Mouse (Mus musculus): ENCODE measurements around the gene Pbld1. TPM values are rescaled to one million over a fixed set of nuclear protein-coding genes. Genes with fewer than 3 reads are reported as not detected.
"Not testable (repeated sequence)": the region's sequence is repeated elsewhere in the genome, so short reads cannot be mapped to it uniquely, and the experiment has no call there.

Gene Pbld1
- polyA plus RNA-seq, 1 experiment = not detected

DNA sequence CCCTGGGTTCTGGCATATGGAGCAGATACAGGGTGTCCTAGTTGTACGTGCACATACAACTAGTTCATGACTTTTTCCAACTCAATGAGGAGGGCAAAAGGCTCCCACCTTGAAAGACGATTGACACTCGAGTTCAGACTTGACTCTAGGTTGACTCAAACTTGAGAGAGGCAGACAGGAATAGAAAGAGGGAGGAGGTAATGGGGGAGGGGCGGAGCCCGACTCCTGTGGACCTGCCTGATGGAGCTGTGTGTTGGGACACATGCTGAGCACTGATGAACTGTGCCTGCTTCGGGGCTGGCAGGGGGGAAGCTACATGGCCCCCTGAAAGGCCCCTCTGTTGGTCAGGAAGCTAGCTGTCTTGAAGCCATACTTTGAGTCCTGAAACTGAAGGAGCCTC, 7.0 kb upstream of the Pbld1 start:
- Histone ChIP-seq H3K9me3 (ENCODE audit: control insufficient read depth, low read length) (no peaks in the 10 kb centered on the region; the same call in 1 of the 2 replicates), H3K4me3 (replicated peaks) (no peak overlapping the region), H3K4me1 (ENCODE audit: control insufficient read depth) (no peaks in the 10 kb centered on the region), H3K36me3 (ENCODE audit: control insufficient read depth) (no peaks in the 10 kb centered on the region), H3K27me3 (ENCODE audit: control insufficient read depth) (no peaks in the 10 kb centered on the region)
- no peak for TF ChIP-seq GATA1 (IDR thresholded peaks at IDR 0.05; ENCODE audit: low read length)
- TF ChIP-seq TAL1 (IDR thresholded peaks at IDR 0.05; ENCODE audit: low read length) = no peak

DNA sequence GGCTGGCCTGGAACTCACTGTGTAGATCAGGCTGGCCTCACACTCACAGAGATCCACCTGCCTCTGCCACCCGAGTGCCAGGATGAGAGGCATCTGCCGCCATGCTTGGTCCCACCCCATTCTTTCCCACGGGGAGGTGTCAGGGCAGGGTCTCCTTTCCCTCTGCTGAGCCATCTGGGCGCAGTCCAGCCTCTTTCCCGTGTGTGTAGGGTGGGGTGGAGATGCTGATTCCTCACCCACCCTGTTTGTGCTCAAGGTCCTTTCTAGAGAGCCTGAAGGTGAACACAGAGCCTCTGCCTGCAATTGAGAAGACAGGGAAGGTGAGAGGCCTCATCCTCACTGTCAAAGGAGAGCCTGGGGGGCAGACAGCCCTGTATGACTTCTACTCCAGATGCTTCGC, 5.9 kb upstream of the Pbld1 start:
- H3K4me1 ChIP-seq (ENCODE audit: control insufficient read depth); H3K4me3 ChIP-seq (replicated peaks); H3K9me3 ChIP-seq (ENCODE audit: control insufficient read depth, low read length); H3K36me3 ChIP-seq (ENCODE audit: control insufficient read depth); H3K27me3 ChIP-seq (ENCODE audit: control insufficient read depth): not testable (repeated sequence)

DNA sequence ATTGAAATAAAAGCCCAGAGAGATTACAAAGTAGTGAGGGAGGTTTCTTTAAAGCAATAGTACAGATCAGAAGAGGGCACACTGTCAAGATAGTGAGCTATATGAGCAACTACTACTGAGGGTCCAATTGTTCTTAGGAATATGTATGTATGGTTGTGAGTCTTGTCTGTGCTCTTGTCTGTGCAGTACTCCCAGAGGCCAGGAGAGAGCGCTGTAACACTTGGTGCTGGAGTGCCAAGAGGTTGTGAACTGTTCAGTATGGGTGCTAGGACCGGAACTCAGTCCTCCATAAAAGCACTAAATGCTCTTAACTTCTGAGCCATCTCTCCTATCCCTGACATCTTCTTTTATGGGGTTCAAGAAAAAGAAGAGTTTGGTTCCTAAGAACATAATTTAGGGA, 5.4 kb upstream of the Pbld1 start:
- TF ChIP-seq GATA1 (IDR thresholded peaks at IDR 0.05; ENCODE audit: low read length) (no peak), TAL1 (IDR thresholded peaks at IDR 0.05; ENCODE audit: low read length) (no peak)
- Histone ChIP-seq H3K4me3 (replicated peaks) (no peak overlapping the region), H3K27me3 (ENCODE audit: control insufficient read depth) (no peaks in the 10 kb centered on the region), H3K9me3 (ENCODE audit: control insufficient read depth, low read length) (no peaks in the 10 kb centered on the region; the same call in 1 of the 2 replicates), H3K4me1 (ENCODE audit: control insufficient read depth) (no peaks in the 10 kb centered on the region), H3K36me3 (ENCODE audit: control insufficient read depth) (no peaks in the 10 kb centered on the region)

DNA sequence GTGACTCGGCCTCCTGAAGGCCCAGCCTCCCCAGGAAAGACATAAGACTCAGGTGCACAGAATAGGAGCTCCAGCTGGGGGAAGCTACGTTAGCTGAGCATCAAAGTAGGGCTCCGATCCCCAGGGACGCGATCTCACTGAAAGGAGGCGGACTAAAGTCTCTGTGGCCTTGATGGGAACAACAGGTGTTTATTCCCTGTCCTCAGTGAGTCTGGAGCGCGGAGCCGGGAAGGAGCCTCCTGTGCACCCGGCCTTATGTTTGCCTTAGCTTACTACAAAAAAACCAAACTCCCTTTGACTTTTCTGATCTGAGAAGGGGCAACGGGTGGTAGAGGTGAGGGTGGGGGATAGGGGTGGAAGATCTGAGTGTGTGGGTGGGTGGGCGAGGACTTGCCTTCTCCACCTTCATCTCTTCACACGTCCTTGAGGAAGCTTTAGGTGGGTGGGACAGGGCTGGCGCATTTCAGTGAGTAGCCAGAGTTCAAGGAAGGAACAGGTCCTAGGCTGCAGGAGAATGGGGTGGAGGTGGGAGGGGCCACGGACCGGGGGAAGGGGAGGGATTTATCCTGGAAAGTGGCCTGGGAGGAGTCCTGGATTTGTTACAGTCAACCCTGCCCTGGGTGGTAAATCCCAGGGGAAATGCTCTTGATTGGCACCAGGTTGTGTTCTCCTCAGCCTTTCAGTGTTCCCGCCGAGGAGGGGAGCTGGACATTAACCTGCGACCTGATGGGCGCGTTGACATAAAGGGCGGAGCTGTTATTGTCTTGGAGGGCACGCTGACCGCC, 2.8 kb upstream of the Pbld1 start:
- no peaks in the 10 kb centered on the region for H3K4me1 ChIP-seq (ENCODE audit: control insufficient read depth)
- no peak overlapping the region for H3K4me3 ChIP-seq (replicated peaks)
- no peaks in the 10 kb centered on the region for H3K36me3 ChIP-seq (ENCODE audit: control insufficient read depth)
- no peaks in the 10 kb centered on the region for H3K27me3 ChIP-seq (ENCODE audit: control insufficient read depth)
- no peak for TF ChIP-seq TAL1 (IDR thresholded peaks at IDR 0.05; ENCODE audit: low read length)
- no peak for TF ChIP-seq GATA1 (IDR thresholded peaks at IDR 0.05; ENCODE audit: low read length)
- H3K9me3 ChIP-seq (ENCODE audit: control insufficient read depth, low read length) = no peaks in the 10 kb centered on the region; the same call in 1 of the 2 replicates

DNA sequence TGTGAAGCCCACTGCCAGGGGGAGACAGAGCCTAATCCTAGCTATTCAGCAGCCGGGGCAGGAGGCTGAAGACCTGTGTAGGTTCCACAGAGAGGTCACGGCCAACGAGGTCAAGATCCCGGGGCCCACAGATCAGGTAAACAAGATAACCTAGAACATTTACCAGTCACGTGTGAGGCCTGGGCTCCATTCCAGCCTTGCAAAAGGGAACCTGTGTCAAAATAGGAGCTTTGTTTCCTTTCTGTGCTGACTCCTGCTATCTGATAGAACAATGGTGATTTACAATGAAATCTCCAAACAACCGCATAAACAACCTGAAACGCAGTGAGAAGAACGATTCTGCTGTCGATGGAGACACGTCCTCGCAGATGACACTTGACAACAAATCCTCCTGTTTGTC, 444 bp downstream of the Pbld1 start:
- TF ChIP-seq GATA1 (IDR thresholded peaks at IDR 0.05; ENCODE audit: low read length) (no peak), TAL1 (IDR thresholded peaks at IDR 0.05; ENCODE audit: low read length) (no peak)
- H3K4me3 ChIP-seq (replicated peaks) = no peak overlapping the region
- no peaks in the 10 kb centered on the region for H3K27me3 ChIP-seq (ENCODE audit: control insufficient read depth)
- H3K36me3 ChIP-seq (ENCODE audit: control insufficient read depth) = no peaks in the 10 kb centered on the region
- no peaks in the 10 kb centered on the region for H3K9me3 ChIP-seq (ENCODE audit: control insufficient read depth, low read length)
- H3K4me1 ChIP-seq (ENCODE audit: control insufficient read depth) = no peaks in the 10 kb centered on the region

DNA sequence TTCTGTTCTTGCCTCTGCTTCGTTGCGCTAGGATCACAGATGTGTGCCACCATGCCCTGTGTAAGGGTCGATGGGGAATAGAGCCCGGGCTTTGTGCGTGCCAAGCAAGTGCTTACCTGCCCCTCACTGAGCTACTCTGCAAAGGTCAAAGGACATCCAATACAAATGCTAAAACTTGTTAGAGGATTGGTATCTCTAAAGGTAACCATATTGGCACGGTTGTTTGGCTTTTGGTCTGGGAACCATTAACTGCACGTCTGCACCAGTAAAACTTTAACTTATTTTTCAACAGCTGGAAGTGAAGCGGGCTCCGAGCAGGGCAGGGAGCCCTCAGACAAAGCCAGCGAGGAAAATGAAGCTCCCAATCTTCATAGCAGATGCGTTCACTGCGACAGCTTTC, 1.3 kb downstream of the Pbld1 start:
- H3K4me3 ChIP-seq (replicated peaks) = no peak overlapping the region
- no peaks in the 10 kb centered on the region for H3K4me1 ChIP-seq (ENCODE audit: control insufficient read depth)
- no peaks in the 10 kb centered on the region for H3K36me3 ChIP-seq (ENCODE audit: control insufficient read depth)
- TF ChIP-seq GATA1 (IDR thresholded peaks at IDR 0.05; ENCODE audit: low read length) (no peak), TAL1 (IDR thresholded peaks at IDR 0.05; ENCODE audit: low read length) (no peak)
- no peaks in the 10 kb centered on the region for H3K27me3 ChIP-seq (ENCODE audit: control insufficient read depth)
- no peaks in the 10 kb centered on the region for H3K9me3 ChIP-seq (ENCODE audit: control insufficient read depth, low read length)

DNA sequence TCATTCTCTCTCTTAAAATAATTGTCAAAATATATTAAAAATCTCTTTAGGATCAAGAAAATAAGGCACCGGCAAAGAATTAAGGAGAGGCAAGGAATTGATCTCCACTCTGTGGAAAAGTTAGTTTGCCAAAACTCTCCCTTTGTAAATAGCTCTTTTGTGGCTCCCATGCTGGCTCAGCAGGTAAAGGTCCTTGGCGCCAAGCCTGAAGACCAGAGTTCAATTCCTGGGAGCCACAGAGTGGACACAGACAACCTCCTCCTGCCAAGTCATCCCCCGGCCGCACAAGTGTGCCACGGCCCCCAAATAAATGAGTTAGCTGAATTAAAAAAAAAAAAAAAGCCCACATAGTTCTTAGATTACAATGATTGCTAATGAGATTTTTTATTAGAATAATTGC, 2.7 kb downstream of the Pbld1 start:
- TF ChIP-seq GATA1 (IDR thresholded peaks at IDR 0.05; ENCODE audit: low read length) (no peak), TAL1 (IDR thresholded peaks at IDR 0.05; ENCODE audit: low read length) (no peak)
- H3K4me3 ChIP-seq (replicated peaks) = no peak overlapping the region
- no peaks in the 10 kb centered on the region for H3K27me3 ChIP-seq (ENCODE audit: control insufficient read depth)
- H3K36me3 ChIP-seq (ENCODE audit: control insufficient read depth) = no peaks in the 10 kb centered on the region
- H3K9me3 ChIP-seq (ENCODE audit: control insufficient read depth, low read length) = no peaks in the 10 kb centered on the region
- no peaks in the 10 kb centered on the region for H3K4me1 ChIP-seq (ENCODE audit: control insufficient read depth)

DNA sequence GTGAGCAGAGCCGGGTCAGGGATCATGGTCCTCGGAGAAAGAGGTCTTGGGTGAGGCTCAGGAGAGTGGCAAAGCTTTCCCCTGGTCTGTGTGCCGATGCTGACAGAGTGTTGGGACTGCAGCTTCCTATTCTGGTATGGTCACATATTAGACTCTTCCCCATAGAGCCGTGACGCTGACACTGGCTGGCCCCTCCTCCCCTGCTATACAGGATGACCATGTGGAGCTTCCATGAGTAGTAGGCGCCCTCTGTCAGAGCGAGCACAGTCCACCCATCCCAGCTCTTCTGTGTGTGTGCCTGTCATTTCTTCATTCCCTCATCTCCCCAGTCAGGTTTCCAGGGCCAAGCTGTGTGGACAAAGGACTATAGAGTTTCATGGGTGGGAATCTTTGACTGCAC, 3.4 kb downstream of the Pbld1 start:
- no peak for TF ChIP-seq TAL1 (IDR thresholded peaks at IDR 0.05; ENCODE audit: low read length)
- no peak for TF ChIP-seq GATA1 (IDR thresholded peaks at IDR 0.05; ENCODE audit: low read length)
- Histone ChIP-seq H3K27me3 (ENCODE audit: control insufficient read depth) (no peaks in the 10 kb centered on the region), H3K36me3 (ENCODE audit: control insufficient read depth) (no peaks in the 10 kb centered on the region), H3K4me3 (replicated peaks) (no peak overlapping the region), H3K4me1 (ENCODE audit: control insufficient read depth) (no peaks in the 10 kb centered on the region), H3K9me3 (ENCODE audit: control insufficient read depth, low read length) (no peaks in the 10 kb centered on the region)

DNA sequence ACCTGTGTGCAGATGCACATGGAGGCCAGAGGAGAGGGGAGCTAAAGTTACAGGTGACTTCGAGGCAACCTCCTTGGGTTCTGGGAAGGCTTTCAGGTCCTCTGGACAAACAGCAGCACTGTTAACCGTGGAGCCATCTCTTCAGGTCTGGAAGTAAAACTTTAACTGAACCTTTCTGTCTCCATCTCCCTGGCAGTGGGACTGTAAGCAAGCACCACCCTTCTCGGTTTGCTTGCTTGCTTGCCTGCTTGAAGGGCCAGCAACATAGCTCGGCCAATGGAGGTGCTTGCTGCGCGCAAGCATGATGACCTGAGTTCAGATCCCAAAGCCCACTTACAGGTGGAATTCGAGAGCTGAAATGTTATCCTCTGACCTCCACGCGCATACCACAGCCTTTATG, 4.6 kb downstream of the Pbld1 start:
- Histone ChIP-seq H3K36me3 (ENCODE audit: control insufficient read depth) (no peaks in the 10 kb centered on the region; the same call in 1 of the 2 replicates), H3K4me3 (replicated peaks) (no peak overlapping the region), H3K9me3 (ENCODE audit: control insufficient read depth, low read length) (no peaks in the 10 kb centered on the region), H3K4me1 (ENCODE audit: control insufficient read depth) (no peaks in the 10 kb centered on the region), H3K27me3 (ENCODE audit: control insufficient read depth) (no peaks in the 10 kb centered on the region)
- no peak for TF ChIP-seq TAL1 (IDR thresholded peaks at IDR 0.05; ENCODE audit: low read length)
- no peak for TF ChIP-seq GATA1 (IDR thresholded peaks at IDR 0.05; ENCODE audit: low read length)

DNA sequence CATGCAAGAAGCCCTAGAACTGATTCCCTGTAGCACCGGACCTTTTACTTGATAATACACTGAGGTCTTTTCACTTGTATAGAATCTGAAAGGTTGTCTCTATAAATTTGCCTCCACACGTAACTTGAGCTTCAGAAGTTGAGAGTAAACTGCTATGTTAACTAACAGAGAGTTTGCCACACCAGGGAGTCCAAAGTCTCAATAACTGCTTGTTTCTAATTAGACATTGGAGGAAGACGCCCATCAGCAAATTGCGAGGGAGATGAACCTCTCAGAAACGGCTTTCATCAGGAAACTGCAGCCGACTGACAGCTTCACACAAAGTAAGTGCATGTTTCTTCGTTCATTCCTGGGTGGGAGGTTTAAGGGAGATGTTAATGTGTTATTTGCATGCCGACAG, 5.6 kb downstream of the Pbld1 start:
- Histone ChIP-seq H3K4me1 (ENCODE audit: control insufficient read depth) (no peaks in the 10 kb centered on the region), H3K27me3 (ENCODE audit: control insufficient read depth) (no peaks in the 10 kb centered on the region), H3K4me3 (replicated peaks) (no peak overlapping the region), H3K9me3 (ENCODE audit: control insufficient read depth, low read length) (no peaks in the 10 kb centered on the region), H3K36me3 (ENCODE audit: control insufficient read depth) (no peaks in the 10 kb centered on the region; the same call in 1 of the 2 replicates)
- TF ChIP-seq TAL1 (IDR thresholded peaks at IDR 0.05; ENCODE audit: low read length) (no peak), GATA1 (IDR thresholded peaks at IDR 0.05; ENCODE audit: low read length) (no peak)

Data from erythroblast, embryonic 14.5 days (primary cell).